Mouse (Mus musculus): Measurements from ENCODE around the gene Ptges.

- TF ChIP-seq CTCF (IDR thresholded peaks at IDR 0.05) (no peak), EP300 (IDR thresholded peaks at IDR 0.05) (no peak)
These were observed 76.8 kb downstream of the Ptges start for GRCm38 (mm10) chr2:30852771-30853313.

Measured in lung, postnatal 0 days (tissue).